Mouse (Mus musculus) kidney, postnatal 36 days (tissue): Measurements from ENCODE around the gene Chn2.

ENCODE experiments used
- DNase-seq, 2 experiments: peaks; one replicate each; pipeline ENCODE4 v3.0.0; 2021 to 2022; ENCODE audit warnings: mixed read lengths in 2 of 2

Gene Chn2

GRCm38 (mm10) chr6:54043536-54043935, 4.2 kb downstream of the Chn2 start:
- DNase-seq, result no peak

- DNase-seq, result no peak
Measured at GRCm38 (mm10) chr6:54045748-54046721, 6.7 kb downstream of the Chn2 start.

GRCm38 (mm10) chr6:54046884-54047747, 7.8 kb downstream of the Chn2 start:
- peak; percentile 72 to 74 for DNase-seq

GRCm38 (mm10) chr6:54048768-54049167, 9.4 kb downstream of the Chn2 start:
- DNase-seq, result no peak

- DNase-seq, result peak; percentile 66 to 82
Measured at GRCm38 (mm10) chr6:54051173-54051572, 11.8 kb downstream of the Chn2 start.

GRCm38 (mm10) chr6:54052124-54052523, 12.8 kb downstream of the Chn2 start:
- DNase-seq, result no peak

- no peak for DNase-seq
Measured at GRCm38 (mm10) chr6:54052666-54053065, 13.3 kb downstream of the Chn2 start.

- no peak for DNase-seq
Measured at GRCm38 (mm10) chr6:54053316-54053715, 14.0 kb downstream of the Chn2 start.

- DNase-seq, result no peak
Measured at GRCm38 (mm10) chr6:54055387-54055786, 16.0 kb downstream of the Chn2 start.

- DNase-seq, result no peak
Measured at GRCm38 (mm10) chr6:54056548-54057532, 17.5 kb downstream of the Chn2 start.

GRCm38 (mm10) chr6:54057661-54058060, 18.3 kb downstream of the Chn2 start:
- no peak for DNase-seq

GRCm38 (mm10) chr6:54058837-54059236, 19.5 kb downstream of the Chn2 start:
- peak; percentile 34 to 52 for DNase-seq

GRCm38 (mm10) chr6:54060258-54060657, 20.9 kb downstream of the Chn2 start:
- no peak for DNase-seq

- no peak for DNase-seq
Measured at GRCm38 (mm10) chr6:54061375-54061774, 22.0 kb downstream of the Chn2 start.

GRCm38 (mm10) chr6:54063878-54064277, 24.5 kb downstream of the Chn2 start:
- DNase-seq, result no peak

GRCm38 (mm10) chr6:54067380-54067779, 28.0 kb downstream of the Chn2 start:
- no peak for DNase-seq

- DNase-seq, result no peak
Measured at GRCm38 (mm10) chr6:54068882-54069281, 29.5 kb downstream of the Chn2 start.

- peak; percentile 70 to 81 for DNase-seq
Measured at GRCm38 (mm10) chr6:54070736-54071135, 31.4 kb downstream of the Chn2 start.

- no peak for DNase-seq
Measured at GRCm38 (mm10) chr6:54071478-54071877, 32.1 kb downstream of the Chn2 start.

GRCm38 (mm10) chr6:54074454-54074853, 35.1 kb downstream of the Chn2 start:
- no peak for DNase-seq

- DNase-seq, result no peak
Measured at GRCm38 (mm10) chr6:54075419-54075818, 36.1 kb downstream of the Chn2 start.

- DNase-seq, result no peak
Measured at GRCm38 (mm10) chr6:54076625-54077024, 37.3 kb downstream of the Chn2 start.
